Mouse (Mus musculus): Measurements from ENCODE around the gene Svep1.

DNA sequence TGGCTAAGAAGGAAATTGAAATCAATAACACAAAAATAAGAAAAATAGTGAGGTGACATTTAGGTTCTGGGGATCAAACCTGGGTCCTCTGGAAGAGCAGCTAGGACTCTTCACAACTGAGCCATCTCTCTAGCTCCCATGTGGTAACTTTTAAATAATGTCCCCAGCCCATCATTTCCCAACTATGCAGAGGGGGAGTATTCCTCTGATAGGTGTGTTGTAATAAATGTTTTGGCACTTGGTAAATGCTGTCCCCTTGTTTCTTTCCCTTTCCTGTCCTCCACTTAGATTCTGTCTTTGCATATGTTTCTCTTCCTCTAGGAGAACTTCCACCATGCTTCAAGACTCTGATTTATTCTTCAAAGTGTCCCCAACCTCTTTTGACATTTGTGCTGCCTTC lies 58.1 kb downstream of the Svep1 start:
- no peak for TF ChIP-seq CTCF (IDR thresholded peaks at IDR 0.05; ENCODE audit: insufficient read depth, low read length)
- no peak for TF ChIP-seq POLR2A (IDR thresholded peaks at IDR 0.05; ENCODE audit: borderline replicate concordance, extremely low read depth, low read depth, low read length)
